Mouse (Mus musculus) forelimb bud, embryonic 11.5 days (tissue): ENCODE data around the gene P4hb.
A peak's percentile ranks its signal among the peaks of the same experiment; 100 is the strongest.
"Not testable (repeated sequence)": the region's sequence is repeated elsewhere in the genome, so short reads cannot be mapped to it uniquely, and the experiment has no call there.

Experiments used
- DNase-seq: peaks from one replicate; pipeline ENCODE4 v3.0.0-alpha.2; 2012; ENCODE audit warnings: low read depth, low spot score

P4hb gene

GRCm38 (mm10) chr11:120598283-120598989 is 25.4 kb upstream of the P4hb start, which contains the start of the genes Alyref and Anapc11:
Alyref (minus strand) TSS chr11:120598365.
Anapc11 (plus strand) TSS chr11:120598421.
- DNase-seq = peak; percentile 96

GRCm38 (mm10) chr11:120597240-120598235 is 24.5 kb upstream of the P4hb start:
- DNase-seq = no peak

- no peak for DNase-seq
These were observed 15.5 kb upstream of the P4hb start for GRCm38 (mm10) chr11:120588531-120588930.

DNA sequence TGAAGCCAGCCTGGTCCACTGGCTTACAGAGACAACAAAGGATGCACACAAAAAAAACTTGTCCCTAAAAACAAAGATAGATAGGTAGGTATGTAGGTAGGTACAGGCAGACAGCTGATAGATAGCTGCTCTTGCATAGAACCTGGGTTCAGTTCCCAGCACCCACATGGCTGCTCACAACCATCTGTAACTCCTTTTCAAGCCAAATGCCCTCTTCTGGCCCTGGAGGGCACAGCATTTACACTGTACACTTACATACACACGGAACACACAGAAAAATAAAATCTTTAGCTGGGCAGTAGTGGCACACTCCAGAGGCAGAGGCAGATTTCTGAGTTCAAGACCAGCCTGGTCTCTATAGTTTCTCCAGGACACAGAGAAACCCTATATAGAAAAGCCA is 10.9 kb upstream of the P4hb start:
- DNase-seq = no peak

- not testable (repeated sequence) for DNase-seq
These were observed 9.9 kb upstream of the P4hb start for GRCm38 (mm10) chr11:120582982-120583293.

DNA sequence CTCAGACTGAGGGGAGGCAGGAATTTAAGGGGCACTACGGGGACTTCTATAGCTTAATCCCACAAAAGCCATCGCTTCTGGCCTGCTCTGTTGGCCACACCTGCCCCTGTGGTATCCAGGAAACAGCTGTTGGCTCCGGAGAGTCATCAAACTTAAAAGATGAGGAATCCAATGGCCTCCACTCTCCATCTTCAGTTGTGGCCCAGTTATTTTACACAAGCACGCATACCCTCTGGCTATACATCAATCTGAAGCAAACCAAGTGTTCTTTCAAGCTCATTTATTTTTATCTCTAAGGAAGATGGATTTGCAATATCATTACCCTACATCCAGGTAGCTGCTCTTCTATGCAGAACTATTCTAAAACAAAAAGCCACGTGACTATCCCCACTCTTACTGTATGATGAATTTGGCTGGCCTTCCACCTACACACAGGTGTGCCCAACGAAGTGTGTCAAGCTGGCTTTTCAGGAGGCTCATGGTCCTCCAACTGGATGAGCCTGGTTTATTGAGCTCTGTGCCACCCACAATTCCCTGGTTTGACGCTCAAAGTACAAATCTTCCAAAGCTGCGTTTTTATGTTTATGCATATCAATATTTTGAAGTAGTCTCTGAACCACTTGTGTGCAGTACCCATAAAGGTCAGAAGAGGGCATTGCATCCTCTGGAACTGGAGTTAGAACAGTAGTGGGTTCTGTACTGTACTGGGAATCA is 9.4 kb upstream of the P4hb start:
- no peak for DNase-seq

DNA sequence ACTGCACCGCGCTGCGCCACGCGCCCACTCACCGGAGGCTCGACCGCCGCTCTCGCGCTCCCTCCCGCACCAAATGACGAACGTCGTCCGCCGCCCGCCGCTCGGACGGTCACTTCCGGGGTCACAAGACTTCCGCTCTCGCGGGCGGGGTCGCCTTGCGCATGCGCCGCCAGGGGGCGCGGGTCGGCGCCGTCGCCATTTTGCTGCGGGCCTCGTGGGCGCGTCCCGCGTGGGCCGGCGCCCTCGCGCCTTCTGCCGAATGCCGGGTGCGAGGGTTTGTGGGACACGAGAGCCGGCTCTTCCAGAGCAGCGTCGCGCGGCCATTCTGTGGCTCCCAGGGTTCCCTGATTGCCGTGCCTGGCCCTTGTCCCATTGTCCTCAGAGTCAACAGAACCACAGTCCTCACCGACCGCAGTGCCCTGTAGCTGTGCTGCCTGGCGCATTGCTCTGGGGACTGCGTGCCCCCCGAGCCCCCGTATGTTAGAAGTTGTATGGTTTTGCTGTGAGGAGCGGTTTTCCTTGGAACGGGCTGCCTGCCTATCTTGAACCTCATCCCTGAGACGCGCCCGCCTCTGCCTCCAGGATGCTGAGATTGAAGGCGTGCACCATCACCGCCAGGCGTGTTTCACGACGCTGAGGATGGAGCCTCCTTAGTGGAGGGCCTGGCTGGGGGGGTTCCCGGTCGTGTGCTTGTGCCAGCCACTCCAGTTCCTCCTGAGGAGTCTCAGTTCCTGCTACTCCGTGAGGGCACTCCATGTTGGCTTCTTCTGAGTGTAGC is 8.6 kb upstream of the P4hb start, which contains the start of gene Arhgdia:
Gene Arhgdia, minus strand, starts transcription at position 135 of the 778 bp plus-strand sequence.
- DNase-seq = peak; percentile 85

DNA sequence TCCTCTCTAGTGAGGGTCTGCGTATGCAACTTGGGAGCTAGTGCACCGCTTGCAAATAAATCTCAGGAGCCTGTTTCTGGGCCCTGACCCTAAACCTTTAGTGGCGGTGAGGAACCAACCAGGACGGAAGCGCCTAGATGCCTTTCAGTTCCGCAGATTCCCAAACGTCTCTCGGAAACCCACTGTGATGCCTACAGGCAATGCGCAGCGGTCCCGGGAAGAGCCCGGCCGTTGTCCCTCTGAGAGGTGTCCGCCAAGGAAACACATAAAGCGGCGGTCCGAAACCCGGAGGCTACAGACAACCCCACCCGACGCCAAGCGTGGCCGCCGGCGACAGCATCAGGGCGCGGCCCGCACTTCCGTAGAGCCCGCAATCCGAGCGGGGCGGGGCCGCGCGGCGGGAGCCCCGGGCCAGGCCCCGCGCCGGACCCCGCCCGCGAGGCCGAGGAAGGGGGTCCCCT is 7.8 kb upstream of the P4hb start:
- no peak for DNase-seq

DNA sequence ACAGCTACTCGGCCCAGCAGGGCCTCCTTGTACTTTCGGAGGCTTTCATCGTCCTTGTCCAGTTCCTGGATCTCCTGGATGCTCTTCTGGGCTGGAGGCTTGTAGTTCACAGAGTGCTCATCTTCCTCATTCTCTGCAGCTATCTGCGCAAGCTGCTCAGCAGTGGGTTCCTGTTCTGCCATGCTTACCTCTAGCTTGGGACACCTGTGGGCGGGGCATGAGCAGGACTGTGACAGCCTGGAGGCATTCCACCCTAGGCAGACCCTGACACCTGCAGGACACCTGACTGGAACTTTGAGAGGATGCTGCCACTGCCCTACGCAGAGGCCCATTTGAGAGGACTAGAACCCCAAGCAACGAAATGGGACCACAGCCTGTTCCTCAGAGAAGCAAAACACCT is 7.1 kb upstream of the P4hb start:
- DNase-seq = no peak

- DNase-seq = peak; percentile 85
These were observed 6.5 kb upstream of the P4hb start for GRCm38 (mm10) chr11:120579316-120580107.

GRCm38 (mm10) chr11:120578694-120579243 is 5.7 kb upstream of the P4hb start:
- DNase-seq = no peak

DNA sequence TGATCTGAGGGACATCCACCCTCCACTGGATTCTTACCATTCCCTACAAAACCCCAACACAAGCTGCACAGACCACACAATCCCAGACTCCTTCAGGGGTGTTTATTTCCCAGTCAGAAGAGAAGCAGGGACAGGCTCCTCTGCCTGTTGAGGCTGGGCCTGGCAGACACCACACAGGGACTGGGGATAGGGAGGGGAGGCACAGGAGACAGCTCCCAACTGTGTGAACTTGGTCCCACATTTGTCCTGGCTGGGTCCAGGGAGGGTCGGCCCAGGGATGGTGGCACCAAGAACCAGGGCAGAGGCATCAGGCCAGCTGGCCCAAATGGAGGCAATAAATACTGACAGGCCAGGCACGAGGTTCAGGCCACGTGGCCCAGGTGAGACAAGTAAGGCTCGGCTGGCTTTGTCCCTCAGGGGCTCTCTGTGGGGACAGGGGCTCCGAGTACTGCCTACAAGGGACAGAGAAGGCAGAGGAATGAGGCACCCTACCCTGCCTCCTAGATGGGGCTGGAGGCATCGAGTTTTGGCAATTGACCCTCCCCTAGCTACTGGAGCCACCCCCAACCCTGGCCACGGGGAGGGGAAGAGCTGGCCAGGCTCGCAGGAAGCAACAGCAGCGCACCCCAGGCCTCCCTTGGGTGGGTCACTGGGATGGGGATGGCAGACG is 5.1 kb upstream of the P4hb start:
- DNase-seq = no peak

DNA sequence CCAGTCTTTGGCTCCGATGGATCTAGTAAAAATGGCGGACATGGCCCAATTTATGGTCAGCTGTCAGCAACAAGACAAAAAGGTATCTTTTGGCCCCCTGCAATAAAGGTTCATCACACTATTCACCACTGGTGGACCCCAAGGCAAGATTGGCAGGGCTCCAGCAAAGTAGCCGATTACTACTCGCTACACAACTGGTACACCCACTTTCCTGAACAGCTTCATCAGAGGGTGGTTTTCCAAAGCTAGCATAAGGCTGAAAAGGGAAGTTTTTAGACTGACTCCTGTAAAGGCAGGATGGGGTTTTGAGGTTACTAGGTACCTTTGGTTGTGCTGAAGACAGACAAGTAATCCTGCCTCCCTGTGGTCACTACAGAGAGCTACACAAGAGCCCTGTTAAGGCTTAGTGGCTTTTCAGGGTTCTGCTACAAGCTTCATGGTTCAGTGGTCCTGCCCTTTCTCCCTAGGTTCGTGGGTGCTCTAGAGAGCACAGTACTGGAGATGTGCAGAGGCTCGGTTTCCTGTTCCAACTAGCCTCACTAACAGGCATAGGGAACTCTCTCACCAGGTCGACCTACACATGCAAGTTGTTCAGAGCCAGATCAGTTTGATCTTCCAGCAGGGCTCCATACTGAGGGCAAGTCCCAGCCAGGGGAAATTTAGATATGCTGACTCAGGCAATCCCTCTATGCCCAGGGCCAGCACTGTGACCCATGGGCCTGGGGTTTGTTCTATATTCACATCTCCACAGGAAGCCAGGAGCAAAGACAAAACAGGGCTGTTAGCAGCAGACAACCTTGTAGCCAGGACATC is 4.4 kb upstream of the P4hb start:
- no peak for DNase-seq

DNA sequence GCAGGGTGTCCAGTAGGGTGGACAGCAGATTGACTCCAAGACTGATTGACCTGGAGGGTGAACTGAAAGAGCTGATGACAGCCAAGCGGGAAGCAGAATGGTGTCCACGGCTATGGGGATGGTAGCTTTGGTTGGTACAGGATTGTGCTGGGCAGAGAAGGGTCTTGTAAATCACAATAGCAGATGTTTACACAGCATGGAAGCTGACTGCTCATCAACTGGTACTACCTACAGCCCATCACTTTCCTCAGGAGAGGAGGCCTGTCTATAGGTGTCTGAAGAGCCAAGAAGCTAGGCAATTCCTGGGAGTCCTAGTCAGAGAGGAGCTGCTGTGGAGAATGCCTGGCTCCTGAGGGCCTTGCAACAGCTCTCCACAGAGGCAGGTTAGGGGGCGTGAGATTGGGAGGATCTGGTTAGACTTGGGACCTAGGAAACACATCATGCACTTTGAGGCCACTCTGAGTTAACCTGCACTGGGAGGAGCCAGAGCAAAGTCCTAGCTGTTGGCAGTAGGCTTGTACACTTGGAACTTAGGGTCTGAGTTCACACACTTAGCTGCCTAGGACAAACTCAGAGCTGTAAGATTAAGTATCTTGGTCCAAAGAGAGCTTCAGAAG is 3.4 kb upstream of the P4hb start:
- no peak for DNase-seq

DNA sequence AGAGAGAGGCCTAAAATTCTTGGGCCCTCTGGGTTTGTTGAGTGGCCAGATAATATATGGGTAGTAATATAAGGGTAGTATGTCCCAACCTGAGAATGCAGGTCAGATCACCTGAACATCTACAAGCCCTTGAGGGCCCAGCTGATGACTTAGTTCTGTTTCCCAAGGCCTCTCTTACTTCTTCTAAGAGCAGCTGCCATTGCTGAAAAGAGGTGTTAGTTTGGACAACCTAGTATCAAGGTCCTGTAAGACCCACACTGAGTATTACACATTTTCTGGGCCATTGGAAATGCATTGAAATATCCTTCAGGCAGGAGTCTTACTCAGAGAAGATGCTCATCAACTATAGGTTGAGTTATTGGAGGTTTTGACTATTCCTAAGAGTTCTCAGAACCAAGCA is 2.9 kb upstream of the P4hb start:
- no peak for DNase-seq

DNA sequence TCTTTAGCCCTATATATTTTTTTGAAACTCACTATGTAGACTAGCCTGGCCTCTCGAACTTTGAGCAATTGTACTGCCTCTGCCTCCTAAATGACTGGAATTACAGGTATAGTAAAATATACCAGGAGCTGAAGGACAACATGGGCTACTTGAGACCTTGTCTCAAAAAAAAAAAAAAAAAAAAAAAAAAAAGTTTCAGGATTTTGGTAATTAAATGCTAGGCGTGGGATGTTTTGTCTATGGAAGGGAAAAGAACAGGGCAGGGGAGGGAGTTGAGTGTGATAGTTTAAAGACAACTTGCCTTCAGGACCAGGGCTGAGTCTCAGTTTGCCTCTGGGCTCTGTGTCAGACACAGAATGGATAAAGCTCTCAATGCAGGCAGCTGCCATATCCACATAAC is 2.0 kb upstream of the P4hb start:
- DNase-seq = no peak

DNA sequence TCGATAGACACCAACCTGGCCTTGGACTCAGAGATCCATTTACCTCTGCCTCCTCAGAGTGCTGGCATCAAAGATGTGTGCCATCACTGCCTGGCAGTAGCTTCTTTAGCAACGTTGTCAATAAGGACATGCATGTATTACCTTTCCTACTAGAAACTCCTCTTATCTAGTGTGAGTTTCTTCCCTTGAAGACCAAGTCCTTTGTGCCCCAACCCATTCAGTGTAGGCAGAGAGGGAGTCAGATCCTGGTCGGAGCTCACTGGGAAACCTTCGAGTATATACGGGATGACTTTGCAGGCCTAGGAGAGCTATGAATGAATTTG is 1.2 kb upstream of the P4hb start:
- DNase-seq = no peak

DNA sequence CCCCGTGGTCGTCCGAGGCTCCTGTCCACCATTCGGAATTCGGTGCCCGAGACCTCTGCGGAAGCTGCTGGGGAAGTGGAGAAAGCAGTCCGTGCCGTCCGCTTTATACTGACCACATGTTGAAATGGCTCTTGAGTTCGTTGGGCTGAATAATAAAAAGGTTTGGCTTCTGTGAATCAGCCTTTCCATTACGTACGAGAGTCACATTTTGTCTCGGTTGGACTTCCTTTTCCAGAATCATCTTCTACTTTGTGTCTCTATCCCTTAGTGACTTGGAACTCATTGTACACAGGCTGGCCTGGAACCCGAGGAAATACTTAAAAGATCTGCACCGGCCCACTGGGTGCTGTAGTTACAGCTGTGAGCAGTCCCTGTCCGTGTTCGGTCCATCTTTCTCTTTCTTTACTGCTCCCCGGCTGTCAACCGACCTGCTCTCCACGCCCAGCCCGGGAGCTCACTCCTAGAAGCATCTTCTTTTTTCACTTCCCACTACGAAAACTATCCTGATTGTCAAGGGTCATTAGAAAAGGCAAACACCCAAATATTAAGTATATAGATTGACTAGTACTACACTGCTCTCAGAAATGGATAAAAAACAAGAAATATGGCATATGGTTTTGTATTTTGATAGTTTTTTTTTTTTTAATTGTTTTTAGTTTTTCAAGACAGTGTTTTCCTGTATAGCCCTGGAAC is 678 bp upstream of the P4hb start:
- DNase-seq = no peak
